Mouse (Mus musculus) layer of hippocampus, postnatal 10 days (tissue): ENCODE data around the gene Olfr357. TPM values are rescaled to one million over a fixed set of nuclear protein-coding genes. Genes with fewer than 3 reads are reported as not detected.

ENCODE experiments used
- DNase-seq, 2 experiments: peaks; one replicate each; pipeline ENCODE4 v3.0.0; 2021; ENCODE audit warnings: low spot score in 2 of 2
- long read RNA-seq: library from polyadenylated mRNA; stranded (forward); transcript quantifications from one replicate; pipeline ENCODE4 v2.0.0, GENCODE M21; 2023
- total RNA-seq, 2 experiments: library from RNA; stranded (reverse); gene quantifications; 2 replicates each; pipeline ENCODE4 v1.2.3; 2021

Gene Olfr357
- not detected for total RNA-seq
- long read RNA-seq = 0 reads

DNA sequence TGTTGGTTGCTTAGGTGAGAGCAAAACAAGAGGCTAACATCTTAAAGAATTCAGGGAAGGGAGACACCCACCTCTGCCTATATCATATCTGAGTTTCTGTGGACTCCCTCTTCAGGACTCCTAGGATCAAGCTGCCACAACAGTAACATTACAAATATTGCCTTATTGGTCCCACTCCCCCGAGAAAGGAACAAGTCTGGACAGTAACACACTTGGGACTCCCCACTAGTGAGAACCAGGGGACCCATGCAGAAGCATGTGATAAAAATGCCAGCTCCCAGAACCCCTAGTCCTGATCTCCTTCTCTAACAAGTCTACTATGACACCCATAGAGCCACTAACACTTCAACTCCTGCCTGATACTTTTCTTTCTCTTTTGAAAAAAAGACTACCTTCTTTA, at the start of gene Olfr357:
TSS of gene Olfr357 (plus strand) at position 301 of the 400 bp plus-strand sequence.
- no peak for DNase-seq

DNA sequence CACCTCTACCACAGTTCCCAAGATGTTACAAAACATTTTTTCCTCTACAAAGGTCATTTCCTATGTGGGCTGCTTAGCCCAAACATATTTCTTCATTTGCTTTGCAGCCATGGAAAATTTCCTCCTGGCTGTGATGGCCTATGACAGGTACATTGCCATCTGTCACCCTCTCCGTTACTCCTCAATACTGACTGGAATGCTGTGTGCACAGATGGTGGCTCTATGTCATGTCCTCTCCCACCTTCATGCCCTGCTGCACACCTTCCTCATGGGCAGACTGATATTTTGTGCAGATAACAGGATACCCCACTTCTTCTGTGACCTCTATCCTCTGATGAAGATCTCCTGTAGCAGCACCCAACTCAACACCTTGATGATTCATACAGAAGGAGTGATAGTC, 3.4 kb downstream of the Olfr357 start:
- DNase-seq = no peak

DNA sequence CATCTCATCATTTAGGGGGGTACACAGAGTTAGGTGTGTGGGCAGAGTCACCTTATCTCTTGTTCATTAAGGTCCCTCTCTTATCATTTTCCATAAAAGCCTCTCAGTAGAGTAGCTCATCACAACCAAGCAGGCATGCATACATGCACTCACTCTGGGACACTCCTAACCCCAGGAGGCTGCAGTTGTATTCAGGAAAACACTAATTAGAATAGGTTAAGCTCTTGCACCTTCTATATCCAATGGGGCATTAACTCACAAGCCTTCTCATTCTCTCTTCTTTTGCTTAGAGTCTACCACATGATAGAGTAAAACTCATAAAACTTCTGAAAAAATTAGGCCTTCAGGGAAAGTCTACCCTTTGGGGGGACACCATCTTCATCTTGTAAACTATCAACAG, 15.6 kb downstream of the Olfr357 start, which contains the start of gene Olfr358:
TSS of gene Olfr358 (minus strand) at position 101 of the 400 bp plus-strand sequence.
- DNase-seq = no peak

Other genes starting within 250 kb of the Olfr357 start
- gene Olfr348, start 209.6 kb upstream of the Olfr357 start, total RNA-seq = not detected
- gene Olfr50, start 203.3 kb upstream of the Olfr357 start, total RNA-seq = not detected
- not detected for gene Olfr3, start 176.8 kb upstream of the Olfr357 start, total RNA-seq
- not detected for gene Olfr350, start 147.5 kb upstream of the Olfr357 start, total RNA-seq
- gene Olfr351, start 131.2 kb upstream of the Olfr357 start, total RNA-seq = not detected
- not detected for gene Olfr352, start 125.4 kb upstream of the Olfr357 start, total RNA-seq
- gene Olfr353, start 100.9 kb upstream of the Olfr357 start, total RNA-seq = not detected
- gene Olfr354, start 88.1 kb upstream of the Olfr357 start, total RNA-seq = not detected
- not detected for gene Olfr355, start 64.9 kb upstream of the Olfr357 start, total RNA-seq
- not detected for gene Olfr356, start 56.7 kb upstream of the Olfr357 start, total RNA-seq
- not detected for gene Olfr358, start 15.5 kb downstream of the Olfr357 start, total RNA-seq
- not detected for gene Olfr360, start 71.9 kb downstream of the Olfr357 start, total RNA-seq
- not detected for gene Olfr361, start 95.5 kb downstream of the Olfr357 start, total RNA-seq
- gene Olfr362, start 124.1 kb downstream of the Olfr357 start, total RNA-seq = not detected
- not detected for gene Olfr364-ps1, start 145.5 kb downstream of the Olfr357 start, total RNA-seq
- not detected for gene Olfr365, start 194.4 kb downstream of the Olfr357 start, total RNA-seq
- not detected for gene Olfr366, start 217.7 kb downstream of the Olfr357 start, total RNA-seq